Mouse (Mus musculus) CH12.LX (cell line): ENCODE measurements around the gene Alyref2. TPM values are rescaled to one million over a fixed set of nuclear protein-coding genes. Genes with fewer than 3 reads are reported as not detected.

ENCODE experiments used
- DNase-seq: peaks from one replicate; pipeline ENCODE4 v3.0.0-alpha.2; 2013; ENCODE audit errors: extremely low read depth
- H3K27ac ChIP-seq: 2 replicates; pipeline ENCODE4 v1.5.1; 2012; ENCODE audit warnings: low read depth, mild to moderate bottlenecking, control low read depth, moderate library complexity; ENCODE audit not compliant: insufficient read depth
- H3K27me3 ChIP-seq: replicated peaks from 2 replicates; pipeline ENCODE3; 2012; ENCODE audit warnings: inconsistent platforms
- H3K36me3 ChIP-seq, 2 experiments: replicated peaks in 1 of 2; 2 replicates each; pipeline versions ENCODE3 to v1.6.1; 2012; ENCODE audit warnings: inconsistent platforms in 1 of 2, low read length in 1 of 2, mild to moderate bottlenecking in 1 of 2, mixed read lengths in 1 of 2, moderate library complexity in 1 of 2; ENCODE audit not compliant: control insufficient read depth in 1 of 2, insufficient read depth in 1 of 2
- H3K4me1 ChIP-seq, 2 experiments: 2 replicates each; pipeline ENCODE4 v1.6.1; 2012; ENCODE audit warnings: inconsistent platforms in 1 of 2, moderate library complexity in 1 of 2; ENCODE audit not compliant: insufficient read depth in 2 of 2, control insufficient read depth in 1 of 2
- H3K4me2 ChIP-seq: 2 replicates; pipeline ENCODE4 v1.6.1; 2012; ENCODE audit warnings: low read depth, mild to moderate bottlenecking, control low read depth; ENCODE audit not compliant: poor library complexity, insufficient read depth, severe bottlenecking
- H3K4me3 ChIP-seq, 3 experiments: fragments of 150-350 bp in 1 of 3; sonication (generic) in 1 of 3; replicated peaks in 1 of 3; 2 replicates each; pipeline versions ENCODE3 to v1.5.1; 2011 to 2012; ENCODE audit warnings: low read depth in 2 of 3, low read length in 2 of 3, mild to moderate bottlenecking in 2 of 3, moderate library complexity in 2 of 3, control low read depth in 1 of 3, improper control_type of control experiment in 1 of 3, inconsistent platforms in 1 of 3, mixed read lengths in 1 of 3; ENCODE audit not compliant: poor library complexity in 1 of 3
- H3K79me2 ChIP-seq: replicated peaks from 2 replicates; pipeline ENCODE4 v1.6.1; 2012; ENCODE audit warnings: mild to moderate bottlenecking, moderate library complexity; ENCODE audit not compliant: control insufficient read depth, poor library complexity, insufficient read depth, severe bottlenecking; ENCODE audit errors: extremely low read depth
- H3K9ac ChIP-seq: 2 replicates; pipeline ENCODE4 v1.6.1; 2012; ENCODE audit warnings: low read depth, mild to moderate bottlenecking, control low read depth, moderate library complexity; ENCODE audit not compliant: insufficient read depth
- H3K9me3 ChIP-seq: replicated peaks from 2 replicates; pipeline ENCODE3; 2012; ENCODE audit warnings: low read length, inconsistent platforms, mixed read lengths
- CTCF ChIP-seq, 2 experiments: IDR thresholded peaks in 1 of 2; conservative IDR thresholded peaks in 1 of 2; 2 replicates each; pipeline ENCODE4 v1.5.1; 2011 to 2012; ENCODE audit warnings: low read depth in 2 of 2, low read length in 2 of 2, improper control_type of control experiment in 1 of 2, inconsistent platforms in 1 of 2, mild to moderate bottlenecking in 1 of 2, moderate library complexity in 1 of 2
- ELF1 ChIP-seq: IDR thresholded peaks from 2 replicates; pipeline ENCODE4 v1.6.1; 2014; ENCODE audit warnings: low read depth, mild to moderate bottlenecking, inconsistent platforms, low read length, improper control_type of control experiment
- EP300 ChIP-seq: IDR thresholded peaks from 2 replicates; pipeline ENCODE4 v1.6.1; 2011; ENCODE audit warnings: low read length, improper control_type of control experiment
- IRF4 ChIP-seq: IDR thresholded peaks from 2 replicates; pipeline ENCODE4 v1.6.1; 2014; ENCODE audit warnings: low read depth, mild to moderate bottlenecking, inconsistent platforms, low read length, improper control_type of control experiment
- JUN ChIP-seq: IDR thresholded peaks from 2 replicates; pipeline ENCODE4 v1.6.1; 2011; ENCODE audit warnings: low read depth, mild to moderate bottlenecking, low read length, improper control_type of control experiment, moderate library complexity; ENCODE audit not compliant: insufficient read depth
- KAT2A ChIP-seq: IDR thresholded peaks from 2 replicates; pipeline ENCODE4 v1.6.1; 2012; ENCODE audit warnings: low read length, improper control_type of control experiment, inconsistent platforms; ENCODE audit not compliant: insufficient replicate concordance
- MAZ ChIP-seq: IDR thresholded peaks from 2 replicates; pipeline ENCODE4 v1.6.1; 2012; ENCODE audit warnings: low read depth, mild to moderate bottlenecking, inconsistent platforms, low read length, improper control_type of control experiment, moderate library complexity
- MEF2A ChIP-seq: IDR thresholded peaks from 2 replicates; pipeline ENCODE4 v1.6.1; 2014; ENCODE audit warnings: low read depth, mild to moderate bottlenecking, inconsistent platforms, low read length, improper control_type of control experiment, borderline replicate concordance
- MXI1 ChIP-seq: IDR thresholded peaks from 2 replicates; pipeline ENCODE4 v1.6.1; 2011; ENCODE audit warnings: mild to moderate bottlenecking, low read depth, low read length, improper control_type of control experiment
- NELFE ChIP-seq: IDR thresholded peaks from 2 replicates; pipeline ENCODE4 v1.6.1; 2011; ENCODE audit warnings: low read depth, low read length, improper control_type of control experiment
- NRF1 ChIP-seq: IDR thresholded peaks from 2 replicates; pipeline ENCODE4 v1.6.1; 2014; ENCODE audit warnings: low read depth, mild to moderate bottlenecking, inconsistent platforms, low read length, improper control_type of control experiment, moderate library complexity
- POLR2A ChIP-seq: IDR thresholded peaks from 2 replicates; pipeline ENCODE4 v1.6.1; 2011; ENCODE audit warnings: low read depth, mild to moderate bottlenecking, improper control_type of control experiment, low read length
- RAD21 ChIP-seq: IDR thresholded peaks from 2 replicates; pipeline ENCODE4 v1.6.1; 2011; ENCODE audit warnings: low read depth, mild to moderate bottlenecking, low read length, improper control_type of control experiment, moderate library complexity
- RCOR1 ChIP-seq: conservative IDR thresholded peaks from 2 replicates; pipeline ENCODE4 v1.6.1; 2012; ENCODE audit warnings: low read depth, mild to moderate bottlenecking, inconsistent platforms, low read length, improper control_type of control experiment
- SIN3A ChIP-seq: IDR thresholded peaks from 2 replicates; pipeline ENCODE4 v1.6.1; 2012; ENCODE audit warnings: low read length, improper control_type of control experiment, inconsistent platforms
- TCF12 ChIP-seq: IDR thresholded peaks from 2 replicates; pipeline ENCODE4 v1.6.1; 2014; ENCODE audit warnings: low read depth, mild to moderate bottlenecking, inconsistent platforms, low read length, improper control_type of control experiment
- USF1 ChIP-seq: IDR thresholded peaks from 2 replicates; pipeline ENCODE4 v1.6.1; 2014; ENCODE audit warnings: low read depth, mild to moderate bottlenecking, inconsistent platforms, low read length, improper control_type of control experiment
- USF2 ChIP-seq: conservative IDR thresholded peaks from 2 replicates; pipeline ENCODE4 v1.6.1; 2011; ENCODE audit warnings: low read depth, low read length, improper control_type of control experiment
- ZKSCAN1 ChIP-seq: IDR thresholded peaks from 2 replicates; pipeline ENCODE4 v1.6.1; 2012; ENCODE audit warnings: low read depth, inconsistent platforms, low read length, improper control_type of control experiment, borderline replicate concordance
- dilution Hi-C: fragments of 300-500 bp; cut with MboI; formaldehyde crosslinking; loops from 2 replicates; pipeline ENCODE4 v1.14.3; 2020; ENCODE audit warnings: low sequenced_read_pairs; ENCODE audit not compliant: extremely low pct_unique_long_range_greater_than_20kb, extremely low pct_ligation_motif_present
- in situ Hi-C: fragments of 300-500 bp; cut with MboI; formaldehyde crosslinking; loops from 3 replicates; pipeline ENCODE4 v1.14.3; 2019; ENCODE audit warnings: low sequenced_read_pairs, low pct_ligation_motif_present, low pct_unique_long_range_greater_than_20kb, mixed read lengths
- polyA plus RNA-seq: library from polyadenylated mRNA; unstranded; fragments of >175 nt; gene quantifications from 2 replicates; pipeline ENCODE4 v1.2.1, GENCODE M21; 2012; ENCODE audit warnings: low read depth; ENCODE audit not compliant: insufficient read length
- total RNA-seq, 2 experiments: library from RNA; depleted of rRNA; stranded (reverse); fragments of 300-350 nt in 1 of 2; fragments of >200 nt in 1 of 2; gene quantifications; 2 replicates each; pipeline ENCODE4 v1.2.3; 2012 to 2014

Gene Alyref2
- total and polyA plus RNA-seq, 3 experiments: 4.2 to 5.9 (median 4.9) TPM

- Histone ChIP-seq H3K9me3 (peaks cover 9% of the 10 kb centered on the region), H3K4me3 (peak overlapping the region in 2 of 3 experiments; percentile 21 to 67), H3K4me1 (peaks cover 0 to 28% of the 10 kb centered on the region in 2 experiments; a peak in 2 of 4 replicates), H3K27ac (no peak overlapping the region), H3K4me2 (peak overlapping the region; percentile 77), H3K36me3 (peaks cover 0 to 2% of the 10 kb centered on the region in 2 experiments), H3K9ac (peak overlapping the region; percentile 59), H3K79me2 (0 out of 2 replicates have a peak, but pooled peaks cover 3% of the 10 kb centered on the region), H3K27me3 (no peaks in the 10 kb centered on the region)
- dilution Hi-C loops (no loop called here), in situ Hi-C loops (loop anchor here (5.0 kb wide), 1 partner anchor 63 kb away; no protein-coding TSS in a partner anchor)
- DNase-seq: no peak
- TF ChIP-seq IRF4 (no peak), MAZ (no peak), SIN3A (no peak), NELFE (no peak), MEF2A (no peak), POLR2A (no peak), ELF1 (no peak), RCOR1 (no peak), NRF1 (no peak), EP300 (no peak)
These were observed 1.3 kb downstream of the Alyref2 start for GRCm38 (mm10) chr1:171504586-171504985.

- Histone ChIP-seq H3K36me3 (no peaks in the 10 kb centered on the region), H3K27me3 (peaks cover 3% of the 10 kb centered on the region), H3K4me1 (no peaks in the 10 kb centered on the region), H3K9ac (no peak overlapping the region), H3K27ac (no peak overlapping the region), H3K79me2 (no peaks in the 10 kb centered on the region), H3K4me2 (no peak overlapping the region), H3K4me3 (no peak overlapping the region), H3K9me3 (peaks cover 3% of the 10 kb centered on the region)
- DNase-seq: no peak
- in situ Hi-C loops: no loop called here
- TF ChIP-seq IRF4: no peak
- peak; percentile 44 for TF ChIP-seq RAD21
- TF ChIP-seq CTCF (conservative IDR thresholded peaks at IDR 0.05 in 1 of 2, IDR thresholded peaks at IDR 0.05 in 1 of 2; ENCODE audit: low read depth in 2 of 2, low read length in 2 of 2): peak in 1 of 2 experiments; percentile 48; a peak in 2 of 4 replicates
- TF ChIP-seq, all 38 proteins: peak for 2
- dilution Hi-C loops: no loop called here
These were observed 10.0 kb downstream of the Alyref2 start for GRCm38 (mm10) chr1:171513234-171513633.

GRCm38 (mm10) chr1:171513760-171514159 is 10.5 kb downstream of the Alyref2 start:
- TF ChIP-seq MEF2A (no peak), USF1 (no peak), POLR2A (no peak), MXI1 (no peak), USF2 (no peak), TCF12 (no peak), RAD21 (no peak), JUN (no peak), KAT2A (no peak), ZKSCAN1 (no peak), NRF1 (no peak)
- no peak overlapping the region for H3K4me3 ChIP-seq
- H3K9ac ChIP-seq: no peak overlapping the region
- H3K36me3 ChIP-seq: no peaks in the 10 kb centered on the region
- H3K4me1 ChIP-seq: no peaks in the 10 kb centered on the region
- in situ Hi-C loops: no loop called here
- no peak overlapping the region for H3K4me2 ChIP-seq
- no peaks in the 10 kb centered on the region for H3K79me2 ChIP-seq
- H3K9me3 ChIP-seq: peaks cover 3% of the 10 kb centered on the region
- no peak overlapping the region for H3K27ac ChIP-seq
- dilution Hi-C loops: no loop called here
- peaks cover 3% of the 10 kb centered on the region for H3K27me3 ChIP-seq
- no peak for DNase-seq
